Mouse (Mus musculus) lung, adult 2 months (tissue): ENCODE results near the gene Ehd3. TPM values are rescaled to one million over a fixed set of nuclear protein-coding genes. Genes with fewer than 3 reads are reported as not detected.
"Not testable (repeated sequence)": the region's sequence is repeated elsewhere in the genome, so short reads cannot be mapped to it uniquely, and the experiment has no call there.

ENCODE experiments used
- DNase-seq: peaks from one replicate; pipeline ENCODE4 v3.0.0; 2022
- H3K4me1 ChIP-seq: fragments of 200-500 bp; 2 replicates; pipeline ENCODE4 v1.6.1; 2011; ENCODE audit warnings: low read length; ENCODE audit not compliant: control insufficient read depth, insufficient read depth
- H3K4me3 ChIP-seq: fragments of 200-500 bp; replicated peaks from 2 replicates; pipeline ENCODE3; 2011; ENCODE audit warnings: low read depth, mild to moderate bottlenecking, control low read depth, low read length; ENCODE audit errors: extremely low read depth
- CTCF ChIP-seq: fragments of 200-500 bp; IDR thresholded peaks from 2 replicates; pipeline ENCODE4 v1.5.1; 2011; ENCODE audit warnings: mild to moderate bottlenecking, low read length, control low read depth; ENCODE audit not compliant: insufficient read depth
- POLR2A ChIP-seq: fragments of 200-500 bp; IDR thresholded peaks from 2 replicates; pipeline ENCODE4 v1.6.1; 2011; ENCODE audit warnings: low read depth, mild to moderate bottlenecking, control low read depth, low read length, borderline replicate concordance; ENCODE audit errors: extremely low read depth
- WGBS: fragments of 180-500 bp; shearing (Covaris S2); methylation state at CpG from one replicate; pipeline ENCODE4 v1.1.7; 2018; 5-methylcytosine and 5-hydroxymethylcytosine counted together
- polyA plus RNA-seq: library from polyadenylated mRNA; depleted of rRNA; stranded (reverse); fragments of >200 nt; gene quantifications from 2 replicates; pipeline ENCODE4 v1.2.3, GENCODE M21; 2012

Ehd3 gene
- polyA plus RNA-seq, 1 experiment, result 11.3 TPM

- 58% methylated on average over 3 of the region's 3 CpGs for WGBS
- no peak for TF ChIP-seq CTCF
- no peak for TF ChIP-seq POLR2A
- no peak for DNase-seq
- H3K4me1 ChIP-seq, result no peaks in the 10 kb centered on the region
- H3K4me3 ChIP-seq, result no peak overlapping the region
These were observed 35.3 kb downstream of the Ehd3 start for GRCm38 (mm10) chr17:73839086-73839835.

- H3K4me3 ChIP-seq, DNase-seq, H3K4me1 ChIP-seq: not testable (repeated sequence)
- WGBS, result 25% methylated on average over 1 of the region's 1 CpGs
These were observed 35.9 kb downstream of the Ehd3 start for GRCm38 (mm10) chr17:73839876-73840275.

GRCm38 (mm10) chr17:73842963-73843362 is 39.0 kb downstream of the Ehd3 start:
- 78% methylated on average over 1 of the region's 1 CpGs for WGBS
- no peak for TF ChIP-seq CTCF
- no peak for TF ChIP-seq POLR2A
- no peak for DNase-seq
- H3K4me3 ChIP-seq, result no peak overlapping the region
- H3K4me1 ChIP-seq, result no peaks in the 10 kb centered on the region

DNA sequence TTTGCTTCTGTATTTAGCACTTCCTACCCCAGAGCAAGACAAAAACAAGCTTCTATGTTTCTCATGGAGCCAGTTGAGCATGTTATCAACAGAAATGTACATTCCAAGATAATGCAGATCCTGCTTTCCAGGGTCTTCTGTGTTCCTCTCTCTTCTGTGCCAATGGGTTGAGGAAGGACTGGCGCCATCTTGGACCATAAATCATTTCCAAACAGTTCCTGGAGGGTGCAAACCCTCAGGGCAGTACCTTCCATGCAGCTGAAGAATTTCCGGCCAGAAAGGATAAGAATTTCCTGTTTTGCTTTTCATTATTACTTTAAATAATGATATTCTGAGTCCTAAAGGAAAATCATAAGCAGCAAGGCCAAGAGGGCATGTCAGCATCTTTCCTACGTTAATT is 41.7 kb downstream of the Ehd3 start:
- Histone ChIP-seq H3K4me3 (no peak overlapping the region), H3K4me1 (no peaks in the 10 kb centered on the region)
- TF ChIP-seq POLR2A (no peak), CTCF (no peak)
- DNase-seq, result no peak
- 46% methylated on average over 3 of the region's 3 CpGs for WGBS

GRCm38 (mm10) chr17:73847399-73847798 is 43.5 kb downstream of the Ehd3 start:
- WGBS, result 74% methylated on average over 1 of the region's 1 CpGs
- TF ChIP-seq POLR2A (no peak), CTCF (no peak)
- Histone ChIP-seq H3K4me1 (no peaks in the 10 kb centered on the region), H3K4me3 (no peak overlapping the region)
- DNase-seq, result no peak

GRCm38 (mm10) chr17:73853041-73853440 is 49.1 kb downstream of the Ehd3 start:
- no peak for DNase-seq
- 44% methylated on average over 11 of the region's 11 CpGs for WGBS
- Histone ChIP-seq H3K4me3 (no peak overlapping the region), H3K4me1 (no peaks in the 10 kb centered on the region)
- TF ChIP-seq CTCF (no peak), POLR2A (no peak)

DNA sequence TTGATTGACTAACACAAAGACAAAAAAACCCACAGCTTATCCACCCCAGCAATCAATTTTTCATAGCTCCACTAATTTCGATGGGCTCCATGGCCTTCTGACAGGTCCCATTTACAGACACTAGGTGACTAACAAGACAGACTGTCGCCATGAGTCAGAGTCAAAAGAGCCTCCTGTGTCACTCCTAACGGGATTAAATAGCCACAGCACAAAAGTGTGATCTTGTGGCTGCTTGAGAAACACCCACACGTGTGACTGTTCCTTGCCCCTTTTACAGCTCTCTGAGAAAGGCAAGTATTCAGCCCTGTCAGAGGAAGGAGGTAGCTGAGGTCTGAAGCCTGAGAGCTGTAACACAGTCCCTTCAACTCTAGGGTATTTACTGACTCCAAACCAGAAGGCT is 49.8 kb downstream of the Ehd3 start:
- H3K4me3 ChIP-seq, result no peak overlapping the region
- DNase-seq, result no peak
- H3K4me1 ChIP-seq, result no peaks in the 10 kb centered on the region
- 76% methylated on average over 4 of the region's 4 CpGs for whole genome bisulfite sequencing
- TF ChIP-seq CTCF (no peak), POLR2A (no peak)

- no peaks in the 10 kb centered on the region for H3K4me1 ChIP-seq
- H3K4me3 ChIP-seq, result no peak overlapping the region
- DNase-seq, result no peak
- WGBS, result 86% methylated on average over 9 of the region's 9 CpGs
- no peak for TF ChIP-seq POLR2A
- no peak for TF ChIP-seq CTCF
These were observed 65.2 kb downstream of the Ehd3 start for GRCm38 (mm10) chr17:73869008-73869685.

DNA sequence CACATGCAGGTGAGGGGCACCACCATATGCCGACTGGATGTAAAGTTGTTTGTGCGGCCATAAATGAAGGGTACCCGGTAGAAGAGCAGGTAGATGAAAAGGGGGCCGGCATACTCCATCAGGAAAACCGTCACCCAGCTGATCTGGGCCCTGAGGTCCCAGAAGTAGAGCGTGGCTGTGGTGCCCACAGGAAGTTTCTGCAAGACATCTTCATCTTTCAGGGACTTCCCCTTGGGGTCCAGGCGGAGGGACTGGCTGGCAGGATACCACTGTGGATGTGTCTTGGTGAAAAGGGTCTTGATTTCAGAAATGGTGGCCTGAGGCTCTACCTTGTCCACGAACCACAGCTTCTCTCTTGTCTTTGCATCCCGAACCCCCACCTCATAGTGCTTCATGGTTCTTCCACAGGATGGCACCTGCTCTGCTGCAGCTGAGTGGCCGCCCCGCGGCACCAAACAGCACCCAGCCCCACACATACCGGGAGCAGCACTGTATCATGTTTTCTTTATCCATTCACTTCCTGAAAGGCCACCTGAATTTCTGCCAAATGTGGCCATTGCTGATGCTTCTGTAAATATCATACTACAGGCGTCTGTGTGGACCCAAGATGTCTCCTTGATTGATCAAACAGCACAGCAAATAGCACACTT is 67.1 kb downstream of the Ehd3 start:
- Histone ChIP-seq H3K4me3 (no peak overlapping the region), H3K4me1 (no peaks in the 10 kb centered on the region)
- TF ChIP-seq CTCF (no peak), POLR2A (no peak)
- 87% methylated on average over 14 of the region's 14 CpGs for WGBS
- DNase-seq, result no peak

DNA sequence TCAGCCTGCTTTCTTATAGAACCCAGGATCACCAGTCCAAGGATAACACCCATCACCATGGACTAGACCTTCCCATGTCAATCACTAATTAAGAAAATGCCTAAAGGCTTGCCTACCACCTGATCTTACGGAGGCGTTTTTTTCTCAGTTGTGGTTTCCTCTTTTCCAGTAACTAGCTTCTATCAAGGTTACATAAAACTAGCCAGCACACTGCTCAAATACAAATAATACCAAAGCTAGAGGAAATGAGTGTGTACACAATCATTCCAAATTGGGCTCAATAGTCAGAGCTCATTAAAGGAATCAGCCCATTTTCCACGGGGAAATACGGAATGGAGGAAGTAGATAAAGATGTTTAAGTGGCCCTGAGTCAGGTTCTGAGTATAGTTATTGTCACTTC is 71.3 kb downstream of the Ehd3 start:
- Histone ChIP-seq H3K4me1 (no peaks in the 10 kb centered on the region), H3K4me3 (no peak overlapping the region)
- WGBS, result 44% methylated on average over 4 of the region's 4 CpGs
- TF ChIP-seq CTCF, result no peak
- no peak for TF ChIP-seq POLR2A
- no peak for DNase-seq
